Mouse (Mus musculus): ENCODE measurements at regions not wholly inside any gene's neighbourhood (a gene's known extent, or its start where the extent isn't known, plus 50 kb on each side); places are given as distances from the start of the nearest gene placed in this dataset.

GRCm38 (mm10) chr1:105206216-105206615, 150.3 kb downstream of the Rnf152 start:
- ATAC-seq (ENCODE audit: low TSS enrichment), result no peak

- no peak for ATAC-seq (ENCODE audit: low TSS enrichment)
These were observed 157.2 kb downstream of the Rnf152 start for GRCm38 (mm10) chr1:105199305-105199704.

GRCm38 (mm10) chr1:105191126-105191525, 165.4 kb downstream of the Rnf152 start:
- no peak for ATAC-seq (ENCODE audit: low TSS enrichment)

- ATAC-seq (ENCODE audit: low TSS enrichment), result no peak
These were observed 167.6 kb downstream of the Rnf152 start for GRCm38 (mm10) chr1:105188920-105189266.

GRCm38 (mm10) chr1:105188210-105188919, 168.1 kb downstream of the Rnf152 start:
- ATAC-seq (ENCODE audit: low TSS enrichment), result no peak

- ATAC-seq (ENCODE audit: low TSS enrichment), result no peak
These were observed 172.0 kb downstream of the Rnf152 start for GRCm38 (mm10) chr1:105184470-105184869.

GRCm38 (mm10) chr1:105179371-105179823, 177.1 kb downstream of the Rnf152 start:
- ATAC-seq (ENCODE audit: low TSS enrichment), result peak; percentile 47; the same call in 1 of the 2 replicates

- ATAC-seq (ENCODE audit: low TSS enrichment), result no peak
These were observed 177.7 kb downstream of the Rnf152 start for GRCm38 (mm10) chr1:105178773-105179172.

- no peak for ATAC-seq (ENCODE audit: low TSS enrichment)
These were observed 178.6 kb downstream of the Rnf152 start for GRCm38 (mm10) chr1:105177938-105178337.

GRCm38 (mm10) chr1:105177015-105177762, 179.3 kb downstream of the Rnf152 start:
- no peak for ATAC-seq (ENCODE audit: low TSS enrichment)

- no peak for ATAC-seq (ENCODE audit: low TSS enrichment)
These were observed 185.5 kb downstream of the Rnf152 start for GRCm38 (mm10) chr1:105170979-105171378.

- ATAC-seq (ENCODE audit: low TSS enrichment), result no peak
These were observed 186.4 kb downstream of the Rnf152 start for GRCm38 (mm10) chr1:105170114-105170506.

- no peak for ATAC-seq (ENCODE audit: low TSS enrichment)
These were observed 186.9 kb downstream of the Rnf152 start for GRCm38 (mm10) chr1:105169455-105170113.

- ATAC-seq (ENCODE audit: low TSS enrichment), result no peak
These were observed 187.7 kb downstream of the Rnf152 start for GRCm38 (mm10) chr1:105168808-105169207.

- no peak for ATAC-seq (ENCODE audit: low TSS enrichment)
These were observed 198.9 kb downstream of the Rnf152 start for GRCm38 (mm10) chr1:105157459-105158124.

GRCm38 (mm10) chr1:105152175-105152828, 204.2 kb downstream of the Rnf152 start:
- ATAC-seq (ENCODE audit: low TSS enrichment), result no peak

- ATAC-seq (ENCODE audit: low TSS enrichment), result no peak
These were observed 205.1 kb downstream of the Rnf152 start for GRCm38 (mm10) chr1:105151466-105151846.

GRCm38 (mm10) chr1:105150624-105151465, 205.7 kb downstream of the Rnf152 start:
- ATAC-seq (ENCODE audit: low TSS enrichment), result no peak

- ATAC-seq (ENCODE audit: low TSS enrichment), result peak; percentile 72; the same call in 1 of the 2 replicates
These were observed 207.7 kb downstream of the Rnf152 start for GRCm38 (mm10) chr1:105148792-105149191.

- ATAC-seq (ENCODE audit: low TSS enrichment), result no peak
These were observed 208.5 kb downstream of the Rnf152 start for GRCm38 (mm10) chr1:105148048-105148447.

- ATAC-seq (ENCODE audit: low TSS enrichment), result peak; percentile 23; the same call in 1 of the 2 replicates
These were observed 232.6 kb downstream of the Rnf152 start for GRCm38 (mm10) chr1:105123936-105124335.
